Mouse (Mus musculus): ENCODE measurements at regions not wholly inside any gene's neighbourhood (a gene's known extent, or its start where the extent isn't known, plus 50 kb on each side); places are given as distances from the start of the nearest gene placed in this dataset.

DNA sequence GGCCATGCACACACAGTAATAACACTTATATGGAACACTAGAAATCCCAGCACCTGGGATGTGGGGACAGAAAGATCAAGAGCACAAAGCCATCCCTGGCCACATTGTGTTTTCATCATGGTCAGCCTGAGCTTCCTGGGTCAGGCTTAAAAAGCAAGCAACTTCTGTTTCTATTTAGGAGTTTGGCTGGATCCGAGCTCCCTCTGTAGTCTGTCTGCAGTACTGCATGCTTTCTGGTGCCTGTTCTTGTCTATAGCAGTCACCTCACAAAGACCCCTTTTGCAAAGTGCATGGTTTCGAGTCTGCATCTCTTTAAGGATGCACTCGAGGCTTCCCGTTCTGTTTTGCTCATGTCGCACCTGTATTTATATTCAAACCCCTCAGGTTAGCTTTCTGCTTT is 73.4 kb upstream of the Gm14444 start:
- TF ChIP-seq CTCF (IDR thresholded peaks at IDR 0.05; ENCODE audit: low read depth, low read length) (no peak; the same call in 1 of the 2 replicates), POLR2AphosphoS5 (IDR thresholded peaks at IDR 0.05; ENCODE audit: insufficient replicate concordance, low read depth, low read length) (no peak), TAL1 (conservative IDR thresholded peaks at IDR 0.05; ENCODE audit: low read depth, low read length) (no peak)

Measured in G1E (cell line).